Mouse (Mus musculus) testis, adult 2 months (tissue): Measurements from ENCODE around the gene 9230110F15Rik.

ENCODE experiments used
- CTCF ChIP-seq: fragments of 200-500 bp; IDR thresholded peaks from 2 replicates; pipeline ENCODE4 v1.5.1; 2012; ENCODE audit warnings: low read depth, mild to moderate bottlenecking, inconsistent platforms, low read length, moderate library complexity; ENCODE audit not compliant: control insufficient read depth, insufficient read depth, insufficient replicate concordance
- POLR2A ChIP-seq: fragments of 200-500 bp; IDR thresholded peaks from 2 replicates; pipeline ENCODE4 v1.6.1; 2012; ENCODE audit warnings: low read depth, mild to moderate bottlenecking, inconsistent platforms, low read length, moderate library complexity; ENCODE audit not compliant: control insufficient read depth

DNA sequence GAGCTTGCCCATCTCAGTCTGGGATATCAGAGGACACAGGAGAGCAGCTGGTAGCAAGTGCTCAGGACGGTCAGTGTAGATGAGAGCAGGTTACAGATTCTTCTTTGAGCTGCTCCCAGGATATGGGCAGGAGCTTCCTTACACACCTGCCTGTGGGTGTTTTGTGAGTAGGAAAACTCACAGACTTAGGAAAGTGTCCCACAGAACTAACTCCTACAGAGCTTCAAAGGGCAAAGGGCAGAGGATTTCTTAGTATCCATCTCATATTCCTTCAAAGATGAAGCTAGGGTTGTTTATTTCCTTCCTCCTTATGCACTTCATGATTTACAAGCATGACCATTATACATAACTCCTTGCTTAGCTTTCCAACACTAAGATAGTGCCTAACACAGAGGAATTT, at the start of gene 9230110F15Rik:
- TF ChIP-seq CTCF = no peak
- no peak for TF ChIP-seq POLR2A
